Mouse (Mus musculus): ENCODE measurements around the gene Saa1. TPM values are rescaled to one million over a fixed set of nuclear protein-coding genes. Genes with fewer than 3 reads are reported as not detected.

Saa1 gene
- polyA plus RNA-seq, 1 experiment from 2014 or later: not detected

DNA sequence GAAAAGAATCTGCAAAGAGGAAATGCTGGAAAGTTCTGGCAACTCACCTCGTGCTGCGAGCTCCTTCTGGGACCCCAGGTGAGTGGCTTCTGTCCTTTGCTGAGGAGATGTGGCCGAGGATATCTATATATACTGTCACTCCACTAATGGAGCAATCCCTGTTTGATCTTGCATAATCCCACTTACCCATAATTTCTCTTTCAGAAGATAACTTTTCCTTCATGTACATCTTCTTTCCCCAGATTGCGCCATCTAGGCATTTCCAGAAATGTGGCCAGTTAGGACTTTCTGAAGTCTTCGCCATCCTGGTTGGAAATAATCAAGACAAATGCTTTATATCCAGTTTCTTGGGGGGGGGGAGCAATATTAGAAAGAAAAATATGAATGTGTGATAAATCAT lies 27.2 kb downstream of the Saa1 start, which contains the start of gene Saa3:
TSS of gene Saa3 (minus strand) at position 101 of the 400 bp plus-strand sequence.
- 92% methylated on average over 5 of the region's 5 CpGs for WGBS

GRCm38 (mm10) chr7:46714518-46714917 lies 28.3 kb downstream of the Saa1 start:
- H3K27ac ChIP-seq (replicated peaks): no peak overlapping the region
- H3K9ac ChIP-seq: no peak overlapping the region
- H3K4me3 ChIP-seq: no peak overlapping the region
- H3K27me3 ChIP-seq: 0 out of 2 replicates have a peak, but pooled peaks cover under 1% of the 10 kb centered on the region
- 34% methylated on average over 6 of the region's 6 CpGs for WGBS
- H3K36me3 ChIP-seq: no peaks in the 10 kb centered on the region
- H3K4me1 ChIP-seq (replicated peaks): peaks cover 3% of the 10 kb centered on the region
- no peak overlapping the region for H3K4me2 ChIP-seq
- H3K9me3 ChIP-seq: no peaks in the 10 kb centered on the region
- ATAC-seq (ENCODE audit: low FRiP score, low read depth): no peak

More for the DNA sequence above, 27.2 kb downstream of the Saa1 start, which contains the start of gene Saa3:
- no peaks in the 10 kb centered on the region for H3K4me1 ChIP-seq (replicated peaks)
- H3K27me3 ChIP-seq: 0 out of 2 replicates have a peak, but pooled peaks cover 2% of the 10 kb centered on the region
- H3K36me3 ChIP-seq: no peaks in the 10 kb centered on the region
- H3K4me2 ChIP-seq: no peak within 1 kb of the TSS
- no peak for ATAC-seq (ENCODE audit: low FRiP score, low read depth)
- H3K9me3 ChIP-seq: no peaks in the 10 kb centered on the region
- no peak within 1 kb of the TSS for H3K27ac ChIP-seq (replicated peaks)
- H3K9ac ChIP-seq: no peak within 1 kb of the TSS
- no peak within 1 kb of the TSS for H3K4me3 ChIP-seq

- WGBS: 71% methylated on average over 6 of the region's 6 CpGs
- Histone ChIP-seq H3K27me3 (no peaks in the 10 kb centered on the region), H3K36me3 (no peaks in the 10 kb centered on the region), H3K4me3 (no peak overlapping the region), H3K9ac (no peak overlapping the region), H3K4me2 (no peak overlapping the region), H3K4me1 (replicated peaks) (peaks cover 9% of the 10 kb centered on the region), H3K9me3 (no peaks in the 10 kb centered on the region), H3K27ac (replicated peaks) (no peak overlapping the region)
- no peak for ATAC-seq (ENCODE audit: low FRiP score, low read depth)
Observed at GRCm38 (mm10) chr7:46712250-46712649, 30.5 kb downstream of the Saa1 start.

- no peaks in the 10 kb centered on the region for H3K9me3 ChIP-seq
- H3K4me3 ChIP-seq: peak within 1 kb of the TSS; percentile 95
- H3K9ac ChIP-seq: peak within 1 kb of the TSS; percentile 92
- peaks cover 12% of the 10 kb centered on the region for H3K36me3 ChIP-seq
- peaks cover 9% of the 10 kb centered on the region for H3K4me1 ChIP-seq (replicated peaks)
- H3K27ac ChIP-seq (replicated peaks): peak within 1 kb of the TSS; percentile 90
- WGBS: 0% methylated on average over 38 of the region's 38 CpGs
- H3K4me2 ChIP-seq: peak within 1 kb of the TSS; percentile 57
- peak; percentile 96 for ATAC-seq (ENCODE audit: low FRiP score, low read depth)
- no peaks in the 10 kb centered on the region for H3K27me3 ChIP-seq
Observed at GRCm38 (mm10) chr7:46710390-46710844, 32.4 kb downstream of the Saa1 start, which contains the start of gene Saal1. Gene Saal1 (minus strand): TSS chr7:46710680.

DNA sequence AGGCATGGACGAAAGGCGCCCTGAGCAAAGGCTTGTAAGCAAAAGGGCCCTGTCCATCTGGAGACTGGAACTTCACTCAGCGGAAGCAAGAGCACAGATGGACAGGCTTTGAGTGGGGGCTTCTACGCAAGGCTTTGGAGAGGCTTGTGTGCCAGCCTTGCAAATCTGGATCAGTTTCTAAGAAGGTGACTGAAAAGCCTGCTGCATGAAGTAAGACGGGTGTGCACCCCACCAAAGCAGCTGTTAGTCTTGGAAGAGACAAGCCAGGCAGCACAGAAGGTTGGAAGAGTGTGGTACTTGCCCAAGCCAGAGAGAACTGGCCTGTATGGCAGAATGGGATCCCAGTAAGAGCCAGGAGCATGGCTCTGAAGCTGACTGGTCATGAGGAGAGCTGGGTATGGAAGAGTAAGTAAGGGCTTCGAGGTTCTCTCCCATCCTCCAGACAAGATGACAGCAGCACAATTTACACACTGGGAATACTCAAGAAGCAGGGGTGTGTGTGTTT lies 42.2 kb downstream of the Saa1 start:
- 92% methylated on average over 6 of the region's 6 CpGs for WGBS
- Histone ChIP-seq H3K27ac (replicated peaks) (no peak overlapping the region), H3K9ac (no peak overlapping the region), H3K27me3 (no peaks in the 10 kb centered on the region), H3K9me3 (no peaks in the 10 kb centered on the region), H3K4me1 (replicated peaks) (no peaks in the 10 kb centered on the region), H3K4me3 (no peak overlapping the region), H3K4me2 (no peak overlapping the region), H3K36me3 (peaks cover 72% of the 10 kb centered on the region)
- no peak for ATAC-seq (ENCODE audit: low FRiP score, low read depth)

- no peak for ATAC-seq (ENCODE audit: low FRiP score, low read depth)
Observed at GRCm38 (mm10) chr7:46696754-46697153, 46.0 kb downstream of the Saa1 start.

More at GRCm38 (mm10) chr7:46696754-46697153, 46.0 kb downstream of the Saa1 start:
- Histone ChIP-seq H3K27me3 (no peaks in the 10 kb centered on the region), H3K36me3 (peaks cover 51% of the 10 kb centered on the region), H3K27ac (replicated peaks) (no peak overlapping the region), H3K4me2 (no peak overlapping the region), H3K4me1 (replicated peaks) (no peaks in the 10 kb centered on the region), H3K9me3 (no peaks in the 10 kb centered on the region), H3K9ac (no peak overlapping the region), H3K4me3 (no peak overlapping the region)
- 90% methylated on average over 1 of the region's 1 CpGs for WGBS

Other genes with a start within 250 kb of the Saa1 start
- 42.1 and 43.8 TPM in 2 replicates for gene Sergef, start 103.2 kb downstream of the Saa1 start, polyA plus RNA-seq (2015; fragmentation: Nextera tagmentation; extraction: Ambion mirVana)
- 0.39 and 0.46 TPM in 2 replicates for gene Tph1, start 70.4 kb downstream of the Saa1 start, polyA plus RNA-seq (2015; fragmentation: Nextera tagmentation; extraction: Ambion mirVana)
- gene Saal1, start 32.3 kb downstream of the Saa1 start, polyA plus RNA-seq (2015; fragmentation: Nextera tagmentation; extraction: Ambion mirVana): 16.1 and 16.8 TPM in 2 replicates
- gene Saa3, start 27.3 kb downstream of the Saa1 start, polyA plus RNA-seq (2015; fragmentation: Nextera tagmentation; extraction: Ambion mirVana): 0.26 and 0.43 TPM in 2 replicates
- gene Saa4, start 10.4 kb downstream of the Saa1 start, polyA plus RNA-seq (2015; fragmentation: Nextera tagmentation; extraction: Ambion mirVana): not detected in 2 replicates
- gene Saa2, start 8.8 kb upstream of the Saa1 start, polyA plus RNA-seq (2015; fragmentation: Nextera tagmentation; extraction: Ambion mirVana): 0.14 TPM in 1 of 2 replicates, not detected in the other
- 13.2 and 14.4 TPM in 2 replicates for gene Hps5, start 53.1 kb upstream of the Saa1 start, polyA plus RNA-seq (2015; fragmentation: Nextera tagmentation; extraction: Ambion mirVana)
- 39.5 and 41.2 TPM in 2 replicates for gene Gtf2h1, start 53.1 kb upstream of the Saa1 start, polyA plus RNA-seq (2015; fragmentation: Nextera tagmentation; extraction: Ambion mirVana)
- 696 and 729 TPM in 2 replicates for gene Ldha, start 98.5 kb upstream of the Saa1 start, polyA plus RNA-seq (2015; fragmentation: Nextera tagmentation; extraction: Ambion mirVana)
- 0.30 and 0.34 TPM in 2 replicates for gene Ldhc, start 118.2 kb upstream of the Saa1 start, polyA plus RNA-seq (2015; fragmentation: Nextera tagmentation; extraction: Ambion mirVana)
- 326 and 342 TPM in 2 replicates for gene Tsg101, start 177.0 kb upstream of the Saa1 start, polyA plus RNA-seq (2015; fragmentation: Nextera tagmentation; extraction: Ambion mirVana)
- 4.5 and 5.6 TPM in 2 replicates for gene Uevld, start 215.5 kb upstream of the Saa1 start, polyA plus RNA-seq (2015; fragmentation: Nextera tagmentation; extraction: Ambion mirVana)
- gene Gm9999, start 240.6 kb upstream of the Saa1 start, polyA plus RNA-seq (2015; fragmentation: Nextera tagmentation; extraction: Ambion mirVana): not detected in 2 replicates